Mouse (Mus musculus): ENCODE measurements around the gene Pdk2.

- TF ChIP-seq CTCF (IDR thresholded peaks at IDR 0.05; ENCODE audit: low read depth) (no peak), EP300 (optimal IDR thresholded peaks at IDR 0.05) (no peak)
Measured at GRCm38 (mm10) chr11:94987851-94988250, 53.3 kb downstream of the Pdk2 start.

Measured in stomach, postnatal 0 days (tissue).